Mouse (Mus musculus) midbrain, embryonic 10.5 days (tissue): ENCODE data around the gene Prkag1. TPM values are rescaled to one million over a fixed set of nuclear protein-coding genes. Genes with fewer than 3 reads are reported as not detected.
"Not testable (repeated sequence)": the region's sequence is repeated elsewhere in the genome, so short reads cannot be mapped to it uniquely, and the experiment has no call there.

ENCODE experiments used
- DNase-seq: peaks from one replicate; pipeline ENCODE4 v3.0.0-alpha.2; 2017; ENCODE audit warnings: low spot score
- H3K27ac ChIP-seq: fragments of 300-500 bp; sonication (generic); replicated peaks from 2 replicates; pipeline ENCODE4 v1.5.1; 2016; ENCODE audit warnings: mild to moderate bottlenecking
- H3K27me3 ChIP-seq: fragments of 300-500 bp; sonication (generic); 2 replicates; pipeline ENCODE4 v1.6.1; 2016; ENCODE audit warnings: low read depth, mild to moderate bottlenecking; ENCODE audit not compliant: poor library complexity, severe bottlenecking
- H3K36me3 ChIP-seq: fragments of 300-500 bp; sonication (generic); 2 replicates; pipeline ENCODE4 v1.6.1; 2016; ENCODE audit warnings: mild to moderate bottlenecking, moderate library complexity
- H3K4me1 ChIP-seq: fragments of 300-500 bp; sonication (generic); 2 replicates; pipeline ENCODE4 v1.6.1; 2016
- H3K4me3 ChIP-seq: fragments of 300-500 bp; sonication (generic); 2 replicates; pipeline ENCODE4 v1.5.1; 2016; ENCODE audit warnings: mild to moderate bottlenecking, moderate library complexity
- H3K9me3 ChIP-seq: fragments of 300-500 bp; sonication (generic); replicated peaks from 2 replicates; pipeline ENCODE4 v1.6.1; 2016; ENCODE audit warnings: mild to moderate bottlenecking
- WGBS: fragments of 180-500 bp; shearing (Covaris S2); methylation state at CpG from one replicate; pipeline ENCODE4 v1.1.7; 2016; 5-methylcytosine and 5-hydroxymethylcytosine counted together
- polyA plus RNA-seq: library from polyadenylated mRNA; unstranded; fragments of >200 nt; fragmentation: Nextera tagmentation; extraction: Ambion mirVana; gene quantifications from 2 replicates; pipeline ENCODE4 v1.2.1, GENCODE M21; 2016

Gene Prkag1
- polyA plus RNA-seq, 1 experiment from 2014 or later = 94.9 TPM

- 22% methylated on average over 9 of the region's 9 CpGs for WGBS
- no peak for DNase-seq
- H3K9me3 ChIP-seq = no peaks in the 10 kb centered on the region
- H3K27ac ChIP-seq = peak overlapping the region; percentile 91
- H3K36me3 ChIP-seq = peaks cover 51% of the 10 kb centered on the region
- no peaks in the 10 kb centered on the region for H3K27me3 ChIP-seq
- H3K4me1 ChIP-seq = peaks cover 34% of the 10 kb centered on the region
- peak overlapping the region; percentile 80 for H3K4me3 ChIP-seq
Measured at GRCm38 (mm10) chr15:98831684-98832035, 339 bp upstream of the Prkag1 start.

GRCm38 (mm10) chr15:98827611-98828011, 3.7 kb downstream of the Prkag1 start:
- no peak overlapping the region for H3K4me3 ChIP-seq
- H3K4me1 ChIP-seq = peaks cover 27% of the 10 kb centered on the region
- H3K27ac ChIP-seq = no peak overlapping the region
- H3K36me3 ChIP-seq = peaks cover 42% of the 10 kb centered on the region
- no peaks in the 10 kb centered on the region for H3K9me3 ChIP-seq
- WGBS = 92% methylated on average over 7 of the region's 7 CpGs
- H3K27me3 ChIP-seq = no peaks in the 10 kb centered on the region
- no peak for DNase-seq

- DNase-seq = no peak
Measured at GRCm38 (mm10) chr15:98823434-98823833, 7.9 kb downstream of the Prkag1 start.

GRCm38 (mm10) chr15:98822147-98822546, 9.2 kb downstream of the Prkag1 start:
- Histone ChIP-seq H3K4me1 (peaks cover 3% of the 10 kb centered on the region; the same call in 1 of the 2 replicates), H3K27ac (no peak overlapping the region), H3K27me3 (no peaks in the 10 kb centered on the region), H3K4me3 (no peak overlapping the region), H3K36me3 (peaks cover 56% of the 10 kb centered on the region), H3K9me3 (no peaks in the 10 kb centered on the region)
- no peak for DNase-seq
- 93% methylated on average over 5 of the region's 5 CpGs for WGBS

More at GRCm38 (mm10) chr15:98823434-98823833, 7.9 kb downstream of the Prkag1 start:
- Histone ChIP-seq H3K36me3 (peaks cover 55% of the 10 kb centered on the region), H3K4me3 (no peak overlapping the region), H3K4me1 (peaks cover 3% of the 10 kb centered on the region; the same call in 1 of the 2 replicates), H3K27ac (no peak overlapping the region), H3K9me3 (no peaks in the 10 kb centered on the region), H3K27me3 (no peaks in the 10 kb centered on the region)
- WGBS = 63% methylated on average over 3 of the region's 3 CpGs

- WGBS = 25% methylated on average over 10 of the region's 10 CpGs
- Histone ChIP-seq H3K27me3 (no peaks in the 10 kb centered on the region), H3K36me3 (peaks cover 63% of the 10 kb centered on the region), H3K27ac (no peak overlapping the region), H3K4me1 (peaks cover 3% of the 10 kb centered on the region; the same call in 1 of the 2 replicates), H3K9me3 (no peaks in the 10 kb centered on the region), H3K4me3 (no peak overlapping the region)
- no peak for DNase-seq
Measured at GRCm38 (mm10) chr15:98821403-98821802, 9.9 kb downstream of the Prkag1 start.

GRCm38 (mm10) chr15:98820937-98821336, 10.4 kb downstream of the Prkag1 start:
- peaks cover 3% of the 10 kb centered on the region; the same call in 1 of the 2 replicates for H3K4me1 ChIP-seq

GRCm38 (mm10) chr15:98818171-98818570, 13.2 kb downstream of the Prkag1 start:
- Histone ChIP-seq H3K27me3 (no peaks in the 10 kb centered on the region), H3K4me1 (peaks cover 3% of the 10 kb centered on the region; the same call in 1 of the 2 replicates), H3K9me3 (no peaks in the 10 kb centered on the region), H3K36me3 (peaks cover 64% of the 10 kb centered on the region), H3K27ac (no peak overlapping the region), H3K4me3 (no peak overlapping the region)
- no peak for DNase-seq
- WGBS = 92% methylated on average over 7 of the region's 7 CpGs

More at GRCm38 (mm10) chr15:98820937-98821336, 10.4 kb downstream of the Prkag1 start:
- H3K9me3 ChIP-seq = no peaks in the 10 kb centered on the region
- DNase-seq = no peak
- 92% methylated on average over 4 of the region's 4 CpGs for WGBS
- no peak overlapping the region for H3K4me3 ChIP-seq
- H3K27ac ChIP-seq = no peak overlapping the region
- H3K27me3 ChIP-seq = no peaks in the 10 kb centered on the region
- peaks cover 63% of the 10 kb centered on the region for H3K36me3 ChIP-seq

- H3K36me3 ChIP-seq = peaks cover 59% of the 10 kb centered on the region
- H3K9me3 ChIP-seq = no peaks in the 10 kb centered on the region
- no peak overlapping the region; the same call in 1 of the 2 replicates for H3K4me3 ChIP-seq
- peaks cover 19% of the 10 kb centered on the region for H3K4me1 ChIP-seq
- WGBS = 82% methylated on average over 20 of the region's 20 CpGs
- no peak overlapping the region for H3K27ac ChIP-seq
- no peak for DNase-seq
- peaks cover 32% of the 10 kb centered on the region for H3K27me3 ChIP-seq
Measured at GRCm38 (mm10) chr15:98812741-98813424, 18.4 kb downstream of the Prkag1 start.

- H3K4me3 ChIP-seq, H3K9me3 ChIP-seq, DNase-seq, H3K27ac ChIP-seq: not testable (repeated sequence)
- peaks cover 43% of the 10 kb centered on the region for H3K36me3 ChIP-seq
- WGBS = 72% methylated on average over 6 of the region's 6 CpGs
- H3K27me3 ChIP-seq = peaks cover 59% of the 10 kb centered on the region
- peaks cover 46% of the 10 kb centered on the region for H3K4me1 ChIP-seq
Measured at GRCm38 (mm10) chr15:98810212-98810611, 21.1 kb downstream of the Prkag1 start.

GRCm38 (mm10) chr15:98809390-98809789, 21.9 kb downstream of the Prkag1 start, which contains the start of gene Ddn:
Gene Ddn (minus strand): TSS chr15:98809490.
- DNase-seq = no peak
- H3K4me1 ChIP-seq = peaks cover 54% of the 10 kb centered on the region
- 54% methylated on average over 3 of the region's 3 CpGs for WGBS

GRCm38 (mm10) chr15:98808651-98809134, 22.6 kb downstream of the Prkag1 start:
- 13% methylated on average over 6 of the region's 6 CpGs for WGBS
- H3K27ac ChIP-seq = no peak overlapping the region
- DNase-seq = no peak
- H3K4me1 ChIP-seq = peaks cover 61% of the 10 kb centered on the region
- H3K27me3 ChIP-seq = peaks cover 74% of the 10 kb centered on the region
- peaks cover 29% of the 10 kb centered on the region for H3K36me3 ChIP-seq
- peak overlapping the region; percentile 59 for H3K4me3 ChIP-seq
- no peaks in the 10 kb centered on the region for H3K9me3 ChIP-seq

More at GRCm38 (mm10) chr15:98809390-98809789, 21.9 kb downstream of the Prkag1 start, which contains the start of gene Ddn:
- peak within 1 kb of the TSS; percentile 59 for H3K4me3 ChIP-seq
- H3K9me3 ChIP-seq = no peaks in the 10 kb centered on the region
- peaks cover 36% of the 10 kb centered on the region for H3K36me3 ChIP-seq
- 0 out of 2 replicates have a peak within 1 kb of the TSS, but pooled peaks have one; percentile 82 for H3K27ac ChIP-seq
- peaks cover 67% of the 10 kb centered on the region for H3K27me3 ChIP-seq

GRCm38 (mm10) chr15:98807895-98808650, 23.2 kb downstream of the Prkag1 start:
- peak overlapping the region; percentile 82 for H3K27ac ChIP-seq
- H3K9me3 ChIP-seq = no peaks in the 10 kb centered on the region
- H3K4me1 ChIP-seq = peaks cover 67% of the 10 kb centered on the region
- 1% methylated on average over 34 of the region's 34 CpGs for WGBS
- H3K36me3 ChIP-seq = peaks cover 23% of the 10 kb centered on the region
- H3K4me3 ChIP-seq = peak overlapping the region; percentile 59
- DNase-seq = peak; percentile 46
- H3K27me3 ChIP-seq = peaks cover 80% of the 10 kb centered on the region
